ENCODE assay signal across 8 mouse cellular contexts in the genomic region with DNA sequence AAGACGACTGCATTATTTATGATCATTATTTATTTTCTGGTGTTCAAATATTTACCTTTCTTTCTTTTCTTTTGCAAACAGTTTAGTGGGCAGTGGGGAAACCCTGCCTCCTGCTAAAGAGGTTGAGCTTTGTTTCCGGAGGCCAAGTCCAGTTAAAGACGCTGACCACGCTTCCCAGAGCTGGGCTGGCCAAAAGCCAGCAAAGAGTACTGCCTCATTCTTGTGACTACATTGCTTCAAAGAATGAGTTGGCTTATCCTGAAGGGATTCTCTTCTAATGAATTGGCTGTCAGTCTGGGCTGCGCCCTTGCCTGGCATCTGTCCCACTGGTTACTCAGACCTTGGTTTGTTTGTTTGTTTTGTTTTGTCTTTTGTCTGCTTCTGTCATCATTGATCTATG.
DNase-seq lines count a peak whose midpoint lies in the region; ATAC-seq and TF ChIP-seq lines count a peak whose summit lies in the region.

No protein-coding gene starts in this region.

- H3K4me3 ChIP-seq in lung, postnatal 0 days (ENCODE audit: low read depth, low read length): no peak overlapping the region

- H3K36me3 ChIP-seq in lung, postnatal 0 days (ENCODE audit: insufficient read depth, low read length): no peaks in the 10 kb centered on the region

- no peak overlapping the region for H3K27ac ChIP-seq in lung, postnatal 0 days (ENCODE audit: low read length)

- no peaks in the 10 kb centered on the region for H3K9me3 ChIP-seq in lung, postnatal 0 days (ENCODE audit: low read length)

- H3K4me1 ChIP-seq in lung, postnatal 0 days (ENCODE audit: insufficient read depth, low read depth, low read length): peaks cover 6% of the 10 kb centered on the region; the same call in 1 of the 2 replicates

- no peak overlapping the region for H3K9ac ChIP-seq in lung, postnatal 0 days (replicated peaks; ENCODE audit: low read depth)

- H3K27me3 ChIP-seq in lung, postnatal 0 days (replicated peaks; ENCODE audit: insufficient read depth, low read length): no peaks in the 10 kb centered on the region

- no peak overlapping the region; the same call in 1 of the 2 replicates for H3K4me2 ChIP-seq in lung, postnatal 0 days (replicated peaks; ENCODE audit: low read depth, low read length)

- DNase-seq in layer of hippocampus, adult 8-10 months (ENCODE audit: low spot score in 2 of 2): peak; percentile 8
- no peak for DNase-seq in layer of hippocampus, postnatal 36 days
- DNase-seq in adrenal gland, adult 18-20 months (ENCODE audit: low spot score in 2 of 2): peak; percentile 49 to 59
- DNase-seq in fibroblast of lung, adult 2 months (ENCODE audit: low read depth): peak; percentile 55
- DNase-seq in kidney, adult 8-10 months: peak; percentile 82 to 85
- peak; percentile 89 for DNase-seq in lung, postnatal 0 days (ENCODE audit: low spot score)
- no peak for DNase-seq in thymus, postnatal 36 days

- WGBS in lung, postnatal 0 days: 6% methylated on average over 5 of the region's 5 CpGs

- TF ChIP-seq CTCF in lung, postnatal 0 days (IDR thresholded peaks at IDR 0.05): no peak

- peak; percentile 82 for TF ChIP-seq EP300 in lung, postnatal 0 days (IDR thresholded peaks at IDR 0.05)

- peak; percentile 75 for ATAC-seq in lung, postnatal 0 days
- no peak for ATAC-seq in megakaryocyte progenitor cell, adult 5-6 weeks (replicated peaks; ENCODE audit: poor library complexity)

Comparison
In these comparisons a context has a peak if more than half of its experiments do, and no peak if none do; other contexts are left out.
1. DNase-seq: peak in layer of hippocampus, adult 8-10 months (2 of 2), adrenal gland, adult 18-20 months (2 of 2), fibroblast of lung, adult 2 months (single experiment), kidney, adult 8-10 months (2 of 2) and lung, postnatal 0 days (single experiment); none in layer of hippocampus, postnatal 36 days (0 of 2) and thymus, postnatal 36 days (0 of 2).